12 mouse cellular contexts compared by ENCODE assay signal in the genomic region with DNA sequence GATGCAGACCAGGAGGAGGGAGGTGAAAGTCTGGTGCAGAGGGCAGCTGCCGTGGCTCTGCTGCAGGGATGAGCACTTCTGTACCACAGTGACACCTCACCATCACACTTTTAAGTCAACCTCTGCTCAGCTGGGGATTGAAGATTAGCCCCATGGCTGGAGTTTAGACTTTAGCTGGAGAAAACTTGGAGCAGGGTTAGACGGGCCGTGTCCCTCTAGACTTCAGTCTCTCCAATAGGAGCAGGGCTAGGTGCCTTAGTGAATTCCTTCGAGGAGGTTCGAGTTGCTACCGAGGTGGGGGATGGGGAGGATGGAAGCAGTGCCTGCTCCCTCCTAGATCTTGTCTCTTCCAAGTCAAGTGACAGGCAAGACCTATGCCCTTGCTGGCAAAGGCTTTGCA. TPM values are rescaled to one million over a fixed set of nuclear protein-coding genes. Genes with fewer than 3 reads are reported as not detected.
DNase-seq lines count a peak whose midpoint lies in the region; ATAC-seq and TF ChIP-seq lines count a peak whose summit lies in the region.
"Had no signal": no experiment of that assay in that cellular context is flagged by ENCODE, and none has a peak within 500 bp of the region (broad histone marks: within the 10 kb centered on the region; RNA-seq: fewer than 3 reads in every experiment).

No protein-coding gene starts in this region.

- H3K9ac ChIP-seq in heart, embryonic 13.5 days = 0 out of 2 replicates have a peak overlapping the region, but pooled peaks have one; percentile 54
- H3K9ac ChIP-seq in limb, embryonic 15.5 days = 0 out of 2 replicates have a peak overlapping the region, but pooled peaks have one; percentile 28

- WGBS in heart, embryonic 13.5 days = 42% methylated on average over 6 of the region's 6 CpGs
- WGBS in limb, embryonic 15.5 days = 43% methylated on average over 6 of the region's 6 CpGs

- H3ac ChIP-seq in C2C12 (ENCODE audit: control insufficient read depth, insufficient read length, low read depth) = peak overlapping the region; percentile 83

- peaks cover 47% of the 10 kb centered on the region for H3K79me3 ChIP-seq in C2C12 (ENCODE audit: low read depth)

- H3K36me3 ChIP-seq in heart, embryonic 13.5 days = no peaks in the 10 kb centered on the region
- H3K36me3 ChIP-seq in C2C12 (ENCODE audit: control insufficient read depth, insufficient read depth) = peaks cover 25% of the 10 kb centered on the region
- peaks cover 53% of the 10 kb centered on the region for H3K36me3 ChIP-seq in erythroblast, embryonic 14.5 days (ENCODE audit: control insufficient read depth)
- no peaks in the 10 kb centered on the region for H3K36me3 ChIP-seq in limb, embryonic 15.5 days

- H3K4me2 ChIP-seq in heart, embryonic 13.5 days = peak overlapping the region; percentile 53
- peak overlapping the region; percentile 45 for H3K4me2 ChIP-seq in limb, embryonic 15.5 days

- no peak for TF ChIP-seq CTCF in C2C12 (IDR thresholded peaks at IDR 0.05; ENCODE audit: control insufficient read depth, insufficient read depth, insufficient read length)

- H3K4me1 ChIP-seq in heart, embryonic 13.5 days = peaks cover 86% of the 10 kb centered on the region
- H3K4me1 ChIP-seq in erythroblast, embryonic 14.5 days (ENCODE audit: control insufficient read depth) = peaks cover 89% of the 10 kb centered on the region
- peaks cover 88% of the 10 kb centered on the region for H3K4me1 ChIP-seq in limb, embryonic 15.5 days

- H3K27ac ChIP-seq in heart, embryonic 13.5 days (replicated peaks) = no peak overlapping the region
- peak overlapping the region; percentile 11; the same call in 1 of the 2 replicates for H3K27ac ChIP-seq in limb, embryonic 15.5 days

- peaks cover 66% of the 10 kb centered on the region for H3K79me2 ChIP-seq in C2C12 (ENCODE audit: control insufficient read depth, insufficient read depth)

- H3K27me3 ChIP-seq in heart, embryonic 13.5 days (replicated peaks) = peaks cover 26% of the 10 kb centered on the region
- H3K27me3 ChIP-seq in C2C12 (ENCODE audit: control insufficient read depth, insufficient read depth, insufficient read length) = no peaks in the 10 kb centered on the region
- H3K27me3 ChIP-seq in erythroblast, embryonic 14.5 days (ENCODE audit: control insufficient read depth) = no peaks in the 10 kb centered on the region
- no peaks in the 10 kb centered on the region for H3K27me3 ChIP-seq in limb, embryonic 15.5 days

- intact Hi-C loops in heart, postnatal 14 days (cut with DNase I) = loop anchor here (5.0 kb wide), 1 partner anchor 91 kb away; no protein-coding TSS in a partner anchor

- H3K9me3 ChIP-seq in heart, embryonic 13.5 days = no peaks in the 10 kb centered on the region
- no peaks in the 10 kb centered on the region for H3K9me3 ChIP-seq in erythroblast, embryonic 14.5 days (ENCODE audit: control insufficient read depth, low read length)
- no peaks in the 10 kb centered on the region for H3K9me3 ChIP-seq in limb, embryonic 15.5 days

- peak overlapping the region; percentile 35 for H3K4me3 ChIP-seq in heart, embryonic 13.5 days
- peak overlapping the region; percentile 51 for H3K4me3 ChIP-seq in C2C12 (ENCODE audit: insufficient read depth, poor library complexity, severe bottlenecking)
- peak overlapping the region; percentile 69 for H3K4me3 ChIP-seq in erythroblast, embryonic 14.5 days (replicated peaks)
- H3K4me3 ChIP-seq in limb, embryonic 15.5 days = peak overlapping the region; percentile 34

- no peak for ATAC-seq in heart, embryonic 13.5 days (ENCODE audit: extremely low read depth, insufficient number of reproducible peaks, low FRiP score, low TSS enrichment)
- ATAC-seq in limb, embryonic 15.5 days (ENCODE audit: insufficient number of reproducible peaks, low FRiP score, low TSS enrichment, low read depth) = no peak

- DNase-seq in heart, postnatal 14 days = no peak
- no peak for DNase-seq in adrenal gland, postnatal 14 days
- no peak for DNase-seq in adrenal gland, postnatal 36 days
- no peak for DNase-seq in cerebellum, postnatal 25 days
- DNase-seq: left cerebral cortex, postnatal 4 days had no signal

TF ChIP-seq in C2C12, 6 proteins besides CTCF, POLR2A, EP300 and RAD21:
- TF ChIP-seq CEBPB (IDR thresholded peaks at IDR 0.05; ENCODE audit: low read depth) (no peak), USF1 (IDR thresholded peaks at IDR 0.05; ENCODE audit: low read depth) (no peak), MYOG (IDR thresholded peaks at IDR 0.05; ENCODE audit: control insufficient read depth, extremely low read depth, insufficient read length) (no peak), FOSL1 (IDR thresholded peaks at IDR 0.05; ENCODE audit: insufficient read depth, low read length, poor library complexity, severe bottlenecking) (no peak), MYOD1 (IDR thresholded peaks at IDR 0.05; ENCODE audit: control insufficient read depth, insufficient read length, low read depth) (no peak), MAX (IDR thresholded peaks at IDR 0.05) (no peak)

RNA-seq across cellular contexts. Expression of gene Aqp1, which starts 1.8 kb away (rescaled TPM):
- 26.9 and 27.4 TPM in 2 replicates for polyA plus RNA-seq in heart, embryonic 13.5 days (2015; fragmentation: Nextera tagmentation; extraction: Ambion mirVana)
- 100 to 1,000 TPM; 397 to 446 TPM for total RNA-seq in heart, postnatal 14 days (2021)
- polyA plus RNA-seq in C2C12 (2012; fragmentation: generic; extraction: Trizol) = 206 TPM
- 7.5 and 8.6 TPM in 2 replicates for polyA plus RNA-seq in erythroblast, embryonic 14.5 days (2012)
- polyA plus RNA-seq in limb, embryonic 15.5 days (2015; fragmentation: Nextera tagmentation; extraction: Ambion mirVana) = 119 and 122 TPM in 2 replicates
- 265 and 326 TPM in 2 replicates for total RNA-seq in adrenal gland, postnatal 14 days (2021)
- 10 to 100 TPM; 45.2 to 72.8 TPM for total RNA-seq in adrenal gland, postnatal 36 days (2021)
- total RNA-seq: monocyte, adult 5-6 weeks had no signal

RNA-seq across cellular contexts. Expression of gene Ghrhr, which starts 38.0 kb away (rescaled TPM):
- polyA plus RNA-seq in heart, embryonic 13.5 days (2015; fragmentation: Nextera tagmentation; extraction: Ambion mirVana) = not detected in 2 replicates
- total RNA-seq in heart, postnatal 14 days (2021) = not detected
- polyA plus RNA-seq in C2C12 (2012; fragmentation: generic; extraction: Trizol) = not detected
- polyA plus RNA-seq in erythroblast, embryonic 14.5 days (2012) = not detected in 2 replicates
- polyA plus RNA-seq in limb, embryonic 15.5 days (2015; fragmentation: Nextera tagmentation; extraction: Ambion mirVana) = not detected in 2 replicates
- total RNA-seq in adrenal gland, postnatal 14 days (2021) = not detected in 2 replicates
- not detected for total RNA-seq in adrenal gland, postnatal 36 days (2021)
- total RNA-seq: left cerebral cortex, postnatal 4 days; monocyte, adult 5-6 weeks had no signal
- polyA plus RNA-seq: brain, embryonic 14.5 days; testis, adult 2 months had no signal
